Mouse (Mus musculus) layer of hippocampus, postnatal 36 days (tissue): ENCODE results near the gene Rgs17. TPM values are rescaled to one million over a fixed set of nuclear protein-coding genes. Genes with fewer than 3 reads are reported as not detected.
A peak's percentile ranks its signal among the peaks of the same experiment; 100 is the strongest.

Experiments
- DNase-seq, 2 experiments: peaks; one replicate each; pipeline ENCODE4 v3.0.0; 2022
- total RNA-seq, 2 experiments: library from RNA; stranded (reverse); gene quantifications; 2 replicates each; pipeline ENCODE4 v1.2.3; 2021

Gene Rgs17
- total RNA-seq, 2 experiments from 2014 or later = 33.6 to 36.3 TPM

- DNase-seq = peak; percentile 94 to 96
These were observed 98.3 kb downstream of the Rgs17 start, which contains the start of gene Mtrf1l for GRCm38 (mm10) chr10:5823740-5824491. TSS of gene Mtrf1l (minus strand) at chr10:5823910.

- peak; percentile 21 to 28 for DNase-seq
These were observed 98.9 kb downstream of the Rgs17 start for GRCm38 (mm10) chr10:5823291-5823739.

GRCm38 (mm10) chr10:5818772-5819171, 103.4 kb downstream of the Rgs17 start:
- DNase-seq = no peak

- no peak for DNase-seq
These were observed 106.2 kb downstream of the Rgs17 start for GRCm38 (mm10) chr10:5815968-5816367.

- DNase-seq = no peak
These were observed 108.5 kb downstream of the Rgs17 start for GRCm38 (mm10) chr10:5813724-5814123.

- DNase-seq = no peak
These were observed 114.5 kb downstream of the Rgs17 start for GRCm38 (mm10) chr10:5807683-5808082.

- no peak for DNase-seq
These were observed 115.2 kb downstream of the Rgs17 start for GRCm38 (mm10) chr10:5806996-5807395.

- DNase-seq = no peak
These were observed 115.8 kb downstream of the Rgs17 start for GRCm38 (mm10) chr10:5806416-5806815.

- DNase-seq = peak; percentile 93 to 94
These were observed 116.4 kb downstream of the Rgs17 start for GRCm38 (mm10) chr10:5805731-5806307.

- DNase-seq = peak; percentile 98 to 99
These were observed 116.9 kb downstream of the Rgs17 start, which contains the start of gene Fbxo5 for GRCm38 (mm10) chr10:5805243-5805730. TSS of gene Fbxo5 (minus strand) at chr10:5805600.

GRCm38 (mm10) chr10:5804691-5805156, 117.5 kb downstream of the Rgs17 start:
- no peak for DNase-seq

GRCm38 (mm10) chr10:5803739-5804138, 118.5 kb downstream of the Rgs17 start:
- no peak for DNase-seq

- no peak for DNase-seq
These were observed 119.3 kb downstream of the Rgs17 start for GRCm38 (mm10) chr10:5802866-5803265.

- DNase-seq = no peak
These were observed 121.7 kb downstream of the Rgs17 start for GRCm38 (mm10) chr10:5800490-5800889.

- DNase-seq = no peak
These were observed 124.1 kb downstream of the Rgs17 start for GRCm38 (mm10) chr10:5798069-5798468.

- peak; percentile 45 for DNase-seq
These were observed 131.5 kb downstream of the Rgs17 start for GRCm38 (mm10) chr10:5790657-5791056.

- DNase-seq = peak; percentile 5 to 14
These were observed 135.3 kb downstream of the Rgs17 start for GRCm38 (mm10) chr10:5786923-5787322.

Other genes with a start within 250 kb of the Rgs17 start
- gene Fbxo5, start 116.8 kb downstream of the Rgs17 start, total RNA-seq = 1 to 10 TPM; 1.3 to 1.5 TPM
- gene Mtrf1l, start 98.5 kb downstream of the Rgs17 start, total RNA-seq = 10 to 100 TPM in 1 of 2 experiments, 1 to 10 TPM in 1; 9.7 to 14.8 TPM